Mouse (Mus musculus) kidney, postnatal 0 days (tissue): ENCODE results near the gene Col16a1. TPM values are rescaled to one million over a fixed set of nuclear protein-coding genes. Genes with fewer than 3 reads are reported as not detected.
A peak's percentile ranks its signal among the peaks of the same experiment; 100 is the strongest.

Source experiments
- ATAC-seq: fragments of 200-750 bp; cut with Nextera tagmentation; replicated peaks from 2 replicates; pipeline ENCODE4 v1.8.0; 2017; ENCODE audit warnings: low read depth, moderate number of reproducible peaks, moderate TSS enrichment, moderate library complexity; ENCODE audit not compliant: low FRiP score
- DNase-seq: peaks from one replicate; pipeline ENCODE4 v3.0.0-alpha.2; 2016; ENCODE audit warnings: low spot score
- H3K27ac ChIP-seq: fragments of 300-500 bp; sonication (generic); 2 replicates; pipeline ENCODE4 v1.5.1; 2014; ENCODE audit warnings: mild to moderate bottlenecking
- H3K27me3 ChIP-seq: fragments of 300-500 bp; sonication (generic); 2 replicates; pipeline ENCODE4 v1.6.1; 2014; ENCODE audit warnings: low read length, mixed read lengths; ENCODE audit not compliant: insufficient read depth
- H3K36me3 ChIP-seq: fragments of 300-500 bp; sonication (generic); 2 replicates; pipeline ENCODE4 v1.6.1; 2014; ENCODE audit warnings: low read length, mixed read lengths; ENCODE audit not compliant: insufficient read depth
- H3K4me1 ChIP-seq: fragments of 300-500 bp; sonication (generic); replicated peaks from 2 replicates; pipeline ENCODE4 v1.6.1; 2014; ENCODE audit warnings: antibody characterized with exemption, low read length, mixed read lengths; ENCODE audit not compliant: insufficient read depth
- H3K4me2 ChIP-seq: fragments of 300-500 bp; sonication (generic); 2 replicates; pipeline ENCODE4 v1.6.1; 2014; ENCODE audit warnings: mild to moderate bottlenecking, low read length, moderate library complexity, mixed read lengths
- H3K4me3 ChIP-seq: fragments of 300-500 bp; sonication (generic); replicated peaks from 2 replicates; pipeline ENCODE4 v1.5.1; 2014; ENCODE audit warnings: low read depth, low read length
- H3K9ac ChIP-seq: fragments of 300-500 bp; sonication (generic); 2 replicates; pipeline ENCODE4 v1.6.1; 2014; ENCODE audit warnings: low read depth, low read length
- H3K9me3 ChIP-seq: fragments of 300-500 bp; sonication (generic); replicated peaks from 2 replicates; pipeline ENCODE4 v1.6.1; 2016; ENCODE audit warnings: low read length, inconsistent platforms, mixed read lengths
- CTCF ChIP-seq: IDR thresholded peaks from 2 replicates; pipeline ENCODE4 v1.5.1; 2016; ENCODE audit warnings: antibody characterized with exemption, low read depth, mild to moderate bottlenecking, moderate library complexity
- WGBS: fragments of 180-500 bp; shearing (Covaris S2); extraction: QIAGEN DNeasy Blood & Tissue Kit; methylation state at CpG from one replicate; pipeline ENCODE4 v1.1.7; 2014; 5-methylcytosine and 5-hydroxymethylcytosine counted together
- polyA plus RNA-seq: library from polyadenylated mRNA; unstranded; fragments of >200 nt; fragmentation: Nextera tagmentation; extraction: Ambion mirVana; gene quantifications from 2 replicates; pipeline ENCODE4 v1.2.1, GENCODE M21; 2015

Gene Col16a1
- polyA plus RNA-seq, 1 experiment from 2014 or later, result 38.6 TPM

GRCm38 (mm10) chr4:130104584-130104983 is 56.9 kb downstream of the Col16a1 start:
- WGBS, result 46% methylated on average over 4 of the region's 4 CpGs
- TF ChIP-seq CTCF, result no peak
- peaks cover 14% of the 10 kb centered on the region; the same call in 1 of the 2 replicates for H3K4me1 ChIP-seq
- H3K4me2 ChIP-seq, result no peak overlapping the region
- H3K27ac ChIP-seq, result peak overlapping the region; percentile 57; the same call in 1 of the 2 replicates
- H3K36me3 ChIP-seq, result no peaks in the 10 kb centered on the region
- DNase-seq (peak; percentile 36), ATAC-seq (peak; percentile 43; the same call in 1 of the 2 replicates)
- H3K27me3 ChIP-seq, result no peaks in the 10 kb centered on the region
- H3K4me3 ChIP-seq, result no peak overlapping the region
- no peak overlapping the region for H3K9ac ChIP-seq
- H3K9me3 ChIP-seq, result no peaks in the 10 kb centered on the region

- Histone ChIP-seq H3K4me3 (peak overlapping the region; percentile 82), H3K36me3 (no peaks in the 10 kb centered on the region), H3K4me2 (peak overlapping the region; percentile 78), H3K27ac (peak overlapping the region; percentile 74; the same call in 1 of the 2 replicates), H3K4me1 (peaks cover 8% of the 10 kb centered on the region; the same call in 1 of the 2 replicates), H3K9me3 (no peaks in the 10 kb centered on the region), H3K9ac (no peak overlapping the region), H3K27me3 (no peaks in the 10 kb centered on the region)
- WGBS, result 11% methylated on average over 14 of the region's 14 CpGs
- DNase-seq (no peak), ATAC-seq (peak; percentile 71; the same call in 1 of the 2 replicates)
- TF ChIP-seq CTCF, result no peak
These were observed 59.4 kb downstream of the Col16a1 start for GRCm38 (mm10) chr4:130107065-130107443.

GRCm38 (mm10) chr4:130107444-130108131 is 59.9 kb downstream of the Col16a1 start:
- H3K4me2 ChIP-seq, result peak overlapping the region; percentile 78
- no peaks in the 10 kb centered on the region for H3K9me3 ChIP-seq
- 0 out of 2 replicates have a peak, but pooled peaks cover 2% of the 10 kb centered on the region for H3K36me3 ChIP-seq
- DNase-seq, result peak; percentile 96
- peak overlapping the region; percentile 74 for H3K27ac ChIP-seq
- ATAC-seq, result peak; percentile 94
- no peak for TF ChIP-seq CTCF
- H3K27me3 ChIP-seq, result no peaks in the 10 kb centered on the region
- peak overlapping the region; percentile 70 for H3K9ac ChIP-seq
- H3K4me3 ChIP-seq, result peak overlapping the region; percentile 82
- peaks cover 8% of the 10 kb centered on the region; the same call in 1 of the 2 replicates for H3K4me1 ChIP-seq
- under 1% methylated on average over 39 of the region's 39 CpGs for WGBS

- Histone ChIP-seq H3K9ac (no peak overlapping the region), H3K4me3 (no peak overlapping the region), H3K27ac (no peak overlapping the region), H3K4me2 (peak overlapping the region; percentile 78), H3K9me3 (no peaks in the 10 kb centered on the region), H3K27me3 (no peaks in the 10 kb centered on the region), H3K36me3 (0 out of 2 replicates have a peak, but pooled peaks cover 7% of the 10 kb centered on the region), H3K4me1 (peaks cover 8% of the 10 kb centered on the region; the same call in 1 of the 2 replicates)
- no peak for DNase-seq
- 80% methylated on average over 3 of the region's 3 CpGs for WGBS
- ATAC-seq, result no peak
- no peak for TF ChIP-seq CTCF
These were observed 61.3 kb downstream of the Col16a1 start for GRCm38 (mm10) chr4:130108929-130109328.

- TF ChIP-seq CTCF, result no peak
- DNase-seq, result no peak
These were observed 62.0 kb downstream of the Col16a1 start for GRCm38 (mm10) chr4:130109666-130110065.

GRCm38 (mm10) chr4:130110091-130110490 is 62.5 kb downstream of the Col16a1 start:
- no peak overlapping the region for H3K4me2 ChIP-seq
- H3K27ac ChIP-seq, result no peak overlapping the region
- 0 out of 2 replicates have a peak, but pooled peaks cover 7% of the 10 kb centered on the region for H3K36me3 ChIP-seq
- no peaks in the 10 kb centered on the region for H3K9me3 ChIP-seq
- no peak overlapping the region for H3K4me3 ChIP-seq
- 81% methylated on average over 7 of the region's 7 CpGs for WGBS
- H3K4me1 ChIP-seq, result peaks cover 8% of the 10 kb centered on the region; the same call in 1 of the 2 replicates
- DNase-seq (no peak), ATAC-seq (no peak)
- no peak overlapping the region for H3K9ac ChIP-seq
- TF ChIP-seq CTCF, result no peak
- H3K27me3 ChIP-seq, result no peaks in the 10 kb centered on the region

More at GRCm38 (mm10) chr4:130109666-130110065, 62.0 kb downstream of the Col16a1 start:
- H3K36me3 ChIP-seq, result 0 out of 2 replicates have a peak, but pooled peaks cover 7% of the 10 kb centered on the region
- ATAC-seq, result no peak
- H3K27ac ChIP-seq, result no peak overlapping the region
- H3K9ac ChIP-seq, result no peak overlapping the region
- H3K4me1 ChIP-seq, result peaks cover 8% of the 10 kb centered on the region; the same call in 1 of the 2 replicates
- 89% methylated on average over 9 of the region's 9 CpGs for WGBS
- no peak overlapping the region for H3K4me2 ChIP-seq
- no peak overlapping the region for H3K4me3 ChIP-seq
- H3K27me3 ChIP-seq, result no peaks in the 10 kb centered on the region
- no peaks in the 10 kb centered on the region for H3K9me3 ChIP-seq
